Comparison of ENCODE assay signal across 13 mouse cellular contexts in the genomic region with DNA sequence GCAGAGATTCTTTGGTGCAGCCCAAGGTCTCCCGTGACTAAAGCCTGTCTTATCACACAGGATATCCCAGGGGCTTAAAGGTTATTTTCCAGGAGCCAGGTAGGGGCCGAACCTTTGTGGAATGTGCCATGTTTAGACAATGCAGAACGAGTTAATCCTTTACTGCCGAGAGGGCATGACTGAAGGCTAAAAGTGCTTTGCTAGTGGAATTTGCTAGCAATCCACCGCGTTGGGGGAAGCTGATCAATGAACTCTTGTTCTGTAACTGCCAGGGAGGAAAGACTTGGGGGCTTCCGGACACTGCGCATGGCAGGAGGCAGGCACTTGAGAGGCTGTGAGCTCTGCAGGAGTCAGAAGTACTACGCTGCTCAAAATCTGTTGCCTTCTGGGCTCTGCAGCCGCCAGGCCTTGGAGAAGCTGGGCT.
DNase-seq lines count a peak whose midpoint lies in the region; ATAC-seq lines count a peak whose summit lies in the region.
"Had no signal": no experiment of that assay in that cellular context is flagged by ENCODE, and none has a peak within 500 bp of the region (broad histone marks: within the 10 kb centered on the region; RNA-seq: fewer than 3 reads in every experiment).

No protein-coding gene starts in this region.

- no peak overlapping the region for H3K27ac ChIP-seq in hindbrain, embryonic 11.5 days (ENCODE audit: low read depth, low read length)
- H3K27ac ChIP-seq in hindbrain, embryonic 13.5 days = no peak overlapping the region
- H3K27ac ChIP-seq: kidney, postnatal 0 days had no signal

- DNase-seq in hindbrain, embryonic 11.5 days (ENCODE audit: low spot score) = peak; percentile 17
- peak; percentile 17 for DNase-seq in retina, postnatal 1 day
- DNase-seq in retina, embryonic 14.5 days (ENCODE audit: low spot score) = no peak
- DNase-seq in kidney, postnatal 10 days = peak; percentile 26
- DNase-seq in layer of hippocampus, postnatal 25 days (ENCODE audit: extremely low spot score in 1 of 2, low spot score in 1 of 2) = no peak
- DNase-seq in frontal cortex, postnatal 25 days (ENCODE audit: low spot score in 2 of 2) = no peak
- DNase-seq: adrenal gland, postnatal 14 days; cerebellum, adult 11-12 months; lung, adult 2 months had no signal

- ATAC-seq in hindbrain, embryonic 11.5 days (ENCODE audit: low FRiP score) = no peak
- no peak for ATAC-seq in hindbrain, embryonic 13.5 days (ENCODE audit: low FRiP score)
- ATAC-seq: CD4-positive, CD25-positive, alpha-beta regulatory T cell, adult 4 months had no signal

- H3K27me3 ChIP-seq in hindbrain, embryonic 11.5 days (ENCODE audit: control insufficient read depth, insufficient read depth, low read length) = no peaks in the 10 kb centered on the region
- H3K27me3 ChIP-seq in hindbrain, embryonic 13.5 days = no peaks in the 10 kb centered on the region

- no peak overlapping the region for H3K4me2 ChIP-seq in hindbrain, embryonic 11.5 days (replicated peaks; ENCODE audit: low read depth, low read length)
- no peak overlapping the region for H3K4me2 ChIP-seq in hindbrain, embryonic 13.5 days

- H3K9me3 ChIP-seq in hindbrain, embryonic 11.5 days (ENCODE audit: control insufficient read depth, low read length) = no peaks in the 10 kb centered on the region
- no peaks in the 10 kb centered on the region for H3K9me3 ChIP-seq in hindbrain, embryonic 13.5 days

- no peak overlapping the region for H3K4me3 ChIP-seq in hindbrain, embryonic 11.5 days (ENCODE audit: low read depth, low read length)
- H3K4me3 ChIP-seq in hindbrain, embryonic 13.5 days = no peak overlapping the region
- H3K4me3 ChIP-seq: myocyte had no signal

- no peak overlapping the region for H3K9ac ChIP-seq in hindbrain, embryonic 11.5 days (ENCODE audit: low read depth, low read length)
- no peak overlapping the region for H3K9ac ChIP-seq in hindbrain, embryonic 13.5 days

- 33% methylated on average over 10 of the region's 10 CpGs for WGBS in hindbrain, embryonic 11.5 days
- WGBS in hindbrain, embryonic 13.5 days = 35% methylated on average over 10 of the region's 10 CpGs

- no peaks in the 10 kb centered on the region for H3K4me1 ChIP-seq in hindbrain, embryonic 11.5 days (replicated peaks; ENCODE audit: control insufficient read depth, insufficient read depth, low read length)
- peaks cover 5% of the 10 kb centered on the region; the same call in 1 of the 2 replicates for H3K4me1 ChIP-seq in hindbrain, embryonic 13.5 days (replicated peaks)

- H3K36me3 ChIP-seq in hindbrain, embryonic 11.5 days (ENCODE audit: control insufficient read depth, insufficient read depth, low read length) = no peaks in the 10 kb centered on the region
- H3K36me3 ChIP-seq in hindbrain, embryonic 13.5 days = no peaks in the 10 kb centered on the region

Comparison
In these comparisons a context has a peak if more than half of its experiments do, and no peak if none do; other contexts are left out.
1. DNase-seq: peak in hindbrain, embryonic 11.5 days (single experiment), retina, postnatal 1 day (single experiment) and kidney, postnatal 10 days (single experiment); none in retina, embryonic 14.5 days (single experiment), layer of hippocampus, postnatal 25 days (0 of 2) and frontal cortex, postnatal 25 days (0 of 2).